Mouse (Mus musculus): Measurements from ENCODE around the gene Thoc6.

DNA sequence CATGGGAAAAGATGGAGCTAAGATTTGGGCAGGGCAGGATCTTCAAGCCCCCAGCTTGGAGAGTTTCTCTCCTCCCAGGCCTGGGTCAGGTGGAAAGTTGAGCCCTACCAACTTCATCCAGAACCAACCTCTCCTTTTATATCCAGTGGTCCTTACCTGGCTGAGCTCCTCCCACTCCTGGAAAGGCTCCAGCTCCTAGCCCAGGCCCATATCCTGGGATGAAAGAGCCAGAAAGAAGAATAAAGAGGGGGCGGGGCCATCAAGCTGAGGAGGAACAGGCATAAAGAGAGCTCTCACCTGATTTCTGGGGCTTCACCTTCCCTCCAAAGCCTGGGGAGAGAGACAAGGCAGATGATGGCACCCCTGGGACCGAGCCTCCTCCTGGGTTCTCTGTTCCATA, 43.3 kb upstream of the Thoc6 start:
- TF ChIP-seq GATA1 (IDR thresholded peaks at IDR 0.05; ENCODE audit: borderline replicate concordance, low read length) (no peak), FLI1 (IDR thresholded peaks at IDR 0.05; ENCODE audit: low read length) (no peak)

Data from megakaryocyte, embryonic 14.5 days (primary cell).